Mouse (Mus musculus) heart, embryonic 14.5 days (tissue): ENCODE measurements at regions not wholly inside any gene's neighbourhood (a gene's known extent, or its start where the extent isn't known, plus 50 kb on each side); places are given as distances from the start of the nearest gene placed in this dataset.

Source experiments
- ATAC-seq: fragments of 200-750 bp; cut with Nextera tagmentation; 2 replicates; pipeline ENCODE4 v1.8.0; 2017; ENCODE audit warnings: low read depth, moderate TSS enrichment; ENCODE audit not compliant: insufficient number of reproducible peaks, insufficient read depth, low FRiP score
- H3K27ac ChIP-seq, 2 experiments: fragments of 200-500 bp in 1 of 2; fragments of 300-500 bp in 1 of 2; sonication (generic) in 1 of 2; replicated peaks in 1 of 2; 2 replicates each; pipeline ENCODE4 v1.5.1; 2012 to 2014; ENCODE audit warnings: low read depth in 2 of 2, low read length in 2 of 2, control low read depth in 1 of 2, mild to moderate bottlenecking in 1 of 2, mixed read lengths in 1 of 2; ENCODE audit not compliant: control insufficient read depth in 1 of 2, insufficient read depth in 1 of 2
- H3K27me3 ChIP-seq: fragments of 300-500 bp; sonication (generic); 2 replicates; pipeline ENCODE4 v1.6.1; 2014; ENCODE audit warnings: mild to moderate bottlenecking, low read length, control low read depth; ENCODE audit not compliant: control insufficient read depth, insufficient read depth
- H3K36me3 ChIP-seq: fragments of 300-500 bp; sonication (generic); 2 replicates; pipeline ENCODE4 v1.6.1; 2014; ENCODE audit warnings: mild to moderate bottlenecking, control low read depth, low read length, mixed read lengths; ENCODE audit not compliant: control insufficient read depth, insufficient read depth
- H3K4me1 ChIP-seq, 2 experiments: fragments of 200-500 bp in 1 of 2; fragments of 300-500 bp in 1 of 2; sonication (generic) in 1 of 2; 2 replicates each; pipeline ENCODE4 v1.6.1; 2012 to 2014; ENCODE audit warnings: low read length in 2 of 2, control low read depth in 1 of 2, mixed read lengths in 1 of 2; ENCODE audit not compliant: control insufficient read depth in 2 of 2, insufficient read depth in 2 of 2
- H3K4me2 ChIP-seq: fragments of 300-500 bp; sonication (generic); 2 replicates; pipeline ENCODE4 v1.6.1; 2014; ENCODE audit warnings: mild to moderate bottlenecking, low read length
- H3K4me3 ChIP-seq, 2 experiments: fragments of 200-500 bp in 1 of 2; fragments of 300-500 bp in 1 of 2; sonication (generic) in 1 of 2; 2 replicates each; pipeline ENCODE4 v1.5.1; 2012 to 2014; ENCODE audit warnings: low read length in 2 of 2, mild to moderate bottlenecking in 2 of 2, control low read depth in 1 of 2, low read depth in 1 of 2, moderate library complexity in 1 of 2; ENCODE audit not compliant: control insufficient read depth in 1 of 2, insufficient read depth in 1 of 2
- H3K9ac ChIP-seq: fragments of 300-500 bp; sonication (generic); 2 replicates; pipeline ENCODE4 v1.6.1; 2014; ENCODE audit warnings: mild to moderate bottlenecking, low read length
- H3K9me3 ChIP-seq: fragments of 300-500 bp; sonication (generic); 2 replicates; pipeline ENCODE4 v1.6.1; 2016; ENCODE audit warnings: low read length, control low read depth; ENCODE audit not compliant: control insufficient read depth
- WGBS: fragments of 180-500 bp; shearing (Covaris S2); extraction: QIAGEN DNeasy Blood & Tissue Kit; methylation state at CpG from one replicate; pipeline ENCODE4 v1.1.7; 2014; 5-methylcytosine and 5-hydroxymethylcytosine counted together

DNA sequence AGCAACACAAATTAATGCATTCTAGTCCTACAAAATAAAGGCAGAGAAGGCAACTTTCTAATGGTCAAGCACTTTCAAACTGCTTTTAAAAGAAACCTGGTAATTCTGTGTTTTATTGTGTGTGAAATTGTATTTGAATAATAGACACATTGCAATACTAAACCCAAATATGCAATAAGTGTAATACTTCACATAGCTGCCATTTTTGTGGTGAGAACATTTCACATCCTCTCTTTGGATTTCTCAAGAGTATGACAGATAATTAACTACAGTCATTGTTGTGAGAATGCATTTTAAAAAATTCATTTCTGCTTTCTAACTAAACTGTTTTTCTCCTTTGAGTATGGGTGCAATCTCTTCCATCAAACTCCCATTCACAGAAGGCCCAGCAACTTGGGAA is 256.4 kb downstream of the Sema3d start:
- Histone ChIP-seq H3K36me3 (no peaks in the 10 kb centered on the region), H3K4me3 (no peak overlapping the region)
- no peak for ATAC-seq

DNA sequence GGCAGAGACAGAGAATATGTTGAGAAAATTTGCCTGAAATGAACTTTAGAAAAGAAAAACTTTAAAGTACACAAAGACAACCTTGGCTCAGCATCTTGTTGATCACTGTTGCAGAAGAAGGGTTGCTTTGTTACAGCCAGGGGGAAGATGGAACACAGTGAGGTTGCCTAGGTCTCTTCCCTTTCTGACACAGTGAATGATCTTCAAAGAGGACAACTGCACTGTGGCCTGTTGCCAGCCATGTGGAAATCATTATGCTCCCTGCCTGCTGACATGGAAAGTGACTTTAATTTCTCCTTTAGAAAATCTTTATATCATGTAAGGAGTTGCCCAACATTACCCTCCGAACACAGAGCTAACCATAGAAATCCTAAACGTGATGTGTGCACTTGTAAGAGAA is 263.1 kb downstream of the Sema3d start:
- Histone ChIP-seq H3K4me2 (no peak overlapping the region), H3K27ac (no peak overlapping the region), H3K4me3 (no peak overlapping the region), H3K4me1 (no peaks in the 10 kb centered on the region), H3K36me3 (no peaks in the 10 kb centered on the region), H3K27me3 (no peaks in the 10 kb centered on the region), H3K9me3 (no peaks in the 10 kb centered on the region), H3K9ac (no peak overlapping the region)
- 86% methylated on average over 2 of the region's 2 CpGs for WGBS
- ATAC-seq = no peak

More for the DNA sequence above, 256.4 kb downstream of the Sema3d start:
- no peak overlapping the region for H3K4me2 ChIP-seq
- no peaks in the 10 kb centered on the region for H3K4me1 ChIP-seq
- no peak overlapping the region for H3K27ac ChIP-seq
- no peaks in the 10 kb centered on the region for H3K9me3 ChIP-seq
- H3K27me3 ChIP-seq = no peaks in the 10 kb centered on the region
- H3K9ac ChIP-seq = no peak overlapping the region

DNA sequence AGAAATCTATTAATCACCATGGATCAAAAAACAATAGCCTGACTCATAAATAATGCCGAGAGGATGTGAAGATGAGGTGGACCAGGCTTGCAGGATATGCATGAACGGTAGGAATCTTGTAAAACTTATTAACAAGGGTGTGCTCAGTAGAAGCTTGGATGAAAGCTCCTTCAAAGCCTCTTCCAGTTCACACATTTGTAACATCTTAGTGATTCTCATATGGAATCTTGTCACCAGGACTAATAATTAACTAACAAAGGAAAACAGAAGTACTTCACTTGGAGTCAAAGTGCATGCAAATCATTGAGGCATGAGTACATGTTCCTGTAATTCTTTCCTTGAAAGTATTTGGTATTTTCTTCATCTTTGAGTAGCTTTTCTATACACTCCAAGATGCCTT is 290.5 kb downstream of the Sema3d start:
- H3K4me2 ChIP-seq = no peak overlapping the region
- WGBS = 70% methylated on average over 2 of the region's 2 CpGs
- no peaks in the 10 kb centered on the region for H3K9me3 ChIP-seq
- no peak for ATAC-seq
- H3K27ac ChIP-seq = no peak overlapping the region
- H3K36me3 ChIP-seq = no peaks in the 10 kb centered on the region
- H3K9ac ChIP-seq = no peak overlapping the region
- no peaks in the 10 kb centered on the region for H3K27me3 ChIP-seq
- no peak overlapping the region for H3K4me3 ChIP-seq
- no peaks in the 10 kb centered on the region for H3K4me1 ChIP-seq

DNA sequence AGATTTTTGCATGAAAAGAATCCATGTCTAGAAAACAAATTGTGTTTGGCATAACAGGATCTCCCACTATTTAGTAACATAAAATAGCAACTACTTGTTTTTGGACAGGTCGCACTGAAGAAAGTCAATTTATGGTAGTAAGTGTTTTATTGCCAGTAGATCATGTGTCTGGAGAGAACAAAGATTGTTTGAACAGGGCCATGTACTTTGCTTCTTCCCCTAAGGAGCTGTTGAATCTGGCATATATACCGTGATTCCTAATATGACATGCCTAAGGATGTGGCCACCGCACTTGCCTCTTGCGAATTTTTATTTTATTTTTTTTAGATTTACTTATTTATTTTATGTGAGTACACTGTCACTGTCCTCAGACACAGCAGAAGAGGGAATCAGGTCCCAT is 290.9 kb downstream of the Sema3d start:
- Histone ChIP-seq H3K27ac (no peak overlapping the region), H3K9ac (no peak overlapping the region), H3K36me3 (no peaks in the 10 kb centered on the region), H3K4me3 (no peak overlapping the region), H3K27me3 (no peaks in the 10 kb centered on the region), H3K4me1 (no peaks in the 10 kb centered on the region), H3K9me3 (no peaks in the 10 kb centered on the region), H3K4me2 (no peak overlapping the region)
- ATAC-seq = no peak
- WGBS = 87% methylated on average over 4 of the region's 4 CpGs

DNA sequence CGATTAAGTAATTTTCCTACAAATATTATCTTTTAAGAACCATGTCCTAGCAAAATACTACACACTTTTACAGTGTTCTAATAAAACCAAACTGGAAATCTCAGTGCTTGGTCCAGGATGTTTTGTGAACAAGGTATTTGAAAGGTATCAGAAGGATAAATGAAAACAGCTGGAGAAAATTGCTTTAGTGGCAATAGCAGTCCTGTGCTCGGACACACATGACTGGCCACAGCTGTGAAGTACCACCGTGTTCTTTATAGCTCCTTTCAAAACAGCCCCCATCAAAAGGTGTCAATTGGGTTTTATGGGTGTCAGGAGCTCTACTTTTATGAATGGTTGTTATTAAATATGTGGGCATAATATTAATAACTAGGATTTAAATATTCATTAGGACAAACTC is 293.5 kb downstream of the Sema3d start:
- Histone ChIP-seq H3K9me3 (no peaks in the 10 kb centered on the region), H3K36me3 (no peaks in the 10 kb centered on the region), H3K4me3 (no peak overlapping the region), H3K4me1 (no peaks in the 10 kb centered on the region), H3K27ac (no peak overlapping the region), H3K9ac (no peak overlapping the region), H3K4me2 (no peak overlapping the region), H3K27me3 (no peaks in the 10 kb centered on the region)
- no peak for ATAC-seq
- WGBS = 76% methylated on average over 3 of the region's 3 CpGs

DNA sequence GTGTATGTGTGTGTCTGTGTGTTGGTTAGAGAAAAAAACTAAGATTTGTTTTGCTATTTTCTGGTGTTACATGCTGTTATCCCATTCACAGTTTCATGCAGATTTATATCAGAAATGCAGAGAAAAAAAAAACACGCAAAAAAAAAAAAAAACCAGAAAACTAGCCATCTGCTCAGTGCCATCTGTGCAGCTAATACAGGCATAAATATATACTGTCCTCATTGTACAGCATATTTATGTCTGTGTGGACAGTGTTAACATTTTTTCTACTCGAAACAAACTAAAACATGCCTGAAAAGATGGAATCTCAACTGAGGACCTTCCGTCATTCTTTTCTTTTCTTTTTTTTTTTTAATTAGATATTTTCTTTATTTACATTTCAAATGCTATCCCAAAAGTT is 331.7 kb downstream of the Sema3d start:
- peaks cover 7% of the 10 kb centered on the region for H3K9me3 ChIP-seq
- no peak overlapping the region for H3K4me2 ChIP-seq
- no peaks in the 10 kb centered on the region for H3K4me1 ChIP-seq
- no peak overlapping the region for H3K9ac ChIP-seq
- ATAC-seq = no peak
- H3K4me3 ChIP-seq = no peak overlapping the region
- H3K36me3 ChIP-seq = no peaks in the 10 kb centered on the region
- no peaks in the 10 kb centered on the region for H3K27me3 ChIP-seq
- no peak overlapping the region for H3K27ac ChIP-seq
- 75% methylated on average over 3 of the region's 3 CpGs for WGBS

DNA sequence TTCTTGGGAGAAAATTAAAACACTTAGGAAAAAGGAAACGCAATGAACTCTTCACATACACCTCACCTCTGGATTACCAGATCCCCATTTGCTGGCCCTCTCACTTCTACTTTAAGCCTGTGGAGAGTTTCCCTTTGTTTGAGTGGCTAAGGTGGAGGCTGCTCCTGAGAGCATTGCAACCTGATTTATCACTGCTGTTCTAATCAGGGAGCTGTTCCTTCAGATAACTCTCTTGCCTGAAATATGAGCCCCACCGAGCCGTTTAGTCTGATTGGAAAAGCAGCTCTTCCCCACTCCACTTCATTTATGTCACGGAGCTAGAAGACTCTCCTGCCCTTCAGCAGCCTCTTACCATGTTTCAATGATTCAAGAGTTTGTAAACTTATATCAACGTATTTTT is 368.3 kb downstream of the Sema3d start:
- Histone ChIP-seq H3K27ac (no peak overlapping the region), H3K27me3 (no peaks in the 10 kb centered on the region), H3K9ac (no peak overlapping the region), H3K9me3 (no peaks in the 10 kb centered on the region), H3K36me3 (no peaks in the 10 kb centered on the region), H3K4me2 (no peak overlapping the region), H3K4me3 (no peak overlapping the region), H3K4me1 (no peaks in the 10 kb centered on the region)
- 13% methylated on average over 5 of the region's 5 CpGs for WGBS
- ATAC-seq = no peak

DNA sequence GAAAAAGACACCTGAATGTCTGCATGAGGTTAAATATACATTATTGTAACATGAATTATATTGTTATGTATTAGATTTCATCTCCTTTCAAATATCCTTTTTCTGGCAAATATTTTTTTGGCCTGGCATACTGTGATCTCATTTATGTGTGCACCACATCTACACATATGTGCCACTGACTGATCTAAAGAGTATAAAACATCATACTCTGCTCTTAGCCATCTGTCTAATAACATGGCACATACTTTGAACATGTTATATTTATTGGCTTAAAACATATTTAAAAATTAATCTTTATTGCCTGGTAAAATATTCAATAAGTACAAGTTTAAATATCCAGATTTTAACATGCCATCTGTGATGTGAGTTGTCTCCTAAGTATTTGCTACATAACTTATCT is 365.6 kb upstream of the Sema3a start:
- Histone ChIP-seq H3K4me1 (no peaks in the 10 kb centered on the region), H3K9ac (no peak overlapping the region), H3K4me2 (no peak overlapping the region), H3K27ac (no peak overlapping the region), H3K9me3 (no peaks in the 10 kb centered on the region), H3K36me3 (no peaks in the 10 kb centered on the region), H3K4me3 (no peak overlapping the region), H3K27me3 (no peaks in the 10 kb centered on the region)
- no peak for ATAC-seq
